Mouse (Mus musculus) spleen, postnatal 0 days (tissue): ENCODE data around the gene Ugt1a6a. TPM values are rescaled to one million over a fixed set of nuclear protein-coding genes. Genes with fewer than 3 reads are reported as not detected.

Experiments
- polyA plus RNA-seq: library from polyadenylated mRNA; unstranded; fragments of >200 nt; fragmentation: Nextera tagmentation; extraction: Ambion mirVana; gene quantifications from 2 replicates; pipeline ENCODE4 v1.2.1, GENCODE M21; 2015

The Ugt1a6a gene
- 3.0 and 5.0 TPM in 2 replicates for polyA plus RNA-seq

GRCm38 (mm10) chr1:88134457-88135011 lies at the start of gene Ugt1a6a:
Gene Ugt1a6a, plus strand, starts transcription at chr1:88134809.

GRCm38 (mm10) chr1:88087513-88087912 lies 47.1 kb upstream of the Ugt1a6a start, which contains the start of gene Ugt1a8:
Gene Ugt1a8, plus strand, starts transcription at chr1:88087813.

GRCm38 (mm10) chr1:88094941-88095492 lies 39.6 kb upstream of the Ugt1a6a start, which contains the start of gene Ugt1a7c:
Gene Ugt1a7c, plus strand, starts transcription at chr1:88095062.

GRCm38 (mm10) chr1:88103019-88103418 lies 31.6 kb upstream of the Ugt1a6a start, which contains the start of gene Ugt1a6b:
Gene Ugt1a6b, plus strand, starts transcription at chr1:88103252.

GRCm38 (mm10) chr1:88165711-88166110 lies 31.1 kb downstream of the Ugt1a6a start, which contains the start of gene Ugt1a5:
Gene Ugt1a5, plus strand, starts transcription at chr1:88166012.

GRCm38 (mm10) chr1:88200456-88200855 lies 65.8 kb downstream of the Ugt1a6a start, which contains the start of gene Ugt1a2:
Gene Ugt1a2, plus strand, starts transcription at chr1:88200601.

GRCm38 (mm10) chr1:88205294-88205922 lies 70.8 kb downstream of the Ugt1a6a start, which contains the start of gene Dnajb3:
Gene Dnajb3, minus strand, starts transcription at chr1:88205782.

GRCm38 (mm10) chr1:88211812-88212211 lies 77.2 kb downstream of the Ugt1a6a start, which contains the start of gene Ugt1a1:
Gene Ugt1a1, plus strand, starts transcription at chr1:88211959.

GRCm38 (mm10) chr1:88226670-88227379 lies 92.2 kb downstream of the Ugt1a6a start, which contains the start of gene Mroh2a:
Gene Mroh2a, plus strand, starts transcription at chr1:88226986.

Other genes with a start within 250 kb of the Ugt1a6a start
- gene Usp40, start 126.3 kb upstream of the Ugt1a6a start, polyA plus RNA-seq: 7.0 and 10.0 TPM in 2 replicates
- gene Ugt1a10, start 79.4 kb upstream of the Ugt1a6a start, polyA plus RNA-seq: not detected in 2 replicates
- not detected in 2 replicates for gene Ugt1a9, start 64.0 kb upstream of the Ugt1a6a start, polyA plus RNA-seq
- not detected in 2 replicates for gene Ugt1a8, start 47.0 kb upstream of the Ugt1a6a start, polyA plus RNA-seq
- gene Ugt1a7c, start 39.7 kb upstream of the Ugt1a6a start, polyA plus RNA-seq: 7.3 and 9.5 TPM in 2 replicates
- 0.33 and 0.45 TPM in 2 replicates for gene Ugt1a6b, start 31.6 kb upstream of the Ugt1a6a start, polyA plus RNA-seq
- gene Ugt1a5, start 31.2 kb downstream of the Ugt1a6a start, polyA plus RNA-seq: 0.11 TPM in 1 of 2 replicates, not detected in the other
- gene Ugt1a2, start 65.8 kb downstream of the Ugt1a6a start, polyA plus RNA-seq: 0.05 and 0.40 TPM in 2 replicates
- gene Dnajb3, start 71.0 kb downstream of the Ugt1a6a start, polyA plus RNA-seq: 13.2 and 15.6 TPM in 2 replicates
- gene Ugt1a1, start 77.2 kb downstream of the Ugt1a6a start, polyA plus RNA-seq: 0.25 and 0.57 TPM in 2 replicates
- 0.69 and 0.73 TPM in 2 replicates for gene Mroh2a, start 92.2 kb downstream of the Ugt1a6a start, polyA plus RNA-seq
- gene Hjurp, start 142.8 kb downstream of the Ugt1a6a start, polyA plus RNA-seq: 76.6 and 78.0 TPM in 2 replicates
- gene Trpm8, start 142.9 kb downstream of the Ugt1a6a start, polyA plus RNA-seq: not detected in 2 replicates